ENCODE assay signal across 21 mouse cellular contexts in genomic region chr4:41903310-41903709, GRCm38 (mm10). TPM values are rescaled to one million over a fixed set of nuclear protein-coding genes. Genes with fewer than 3 reads are reported as not detected.
DNase-seq lines count a peak whose midpoint lies in the region; ATAC-seq and TF ChIP-seq lines count a peak whose summit lies in the region.
"Not testable (repeated sequence)": the region's sequence is repeated elsewhere in the genome, so short reads cannot be mapped to it uniquely, and the experiment has no call there.
"Had no signal": no experiment of that assay in that cellular context is flagged by ENCODE, and none has a peak within 500 bp of the region (broad histone marks: within the 10 kb centered on the region; RNA-seq: fewer than 3 reads in every experiment).

Gene Gm21541 (plus strand): TSS chr4:41903610.

- not testable (repeated sequence) for H3K4me2 ChIP-seq in embryonic facial prominence, embryonic 15.5 days (replicated peaks); heart, embryonic 16.5 days (ENCODE audit: low read depth, low read length); intestine, embryonic 16.5 days (ENCODE audit: low read depth, low read length); kidney, embryonic 16.5 days (replicated peaks; ENCODE audit: low read depth, low read length); lung, embryonic 14.5 days; lung, postnatal 0 days (replicated peaks; ENCODE audit: low read depth, low read length); stomach, embryonic 16.5 days (ENCODE audit: low read depth, low read length)

- not testable (repeated sequence) for ATAC-seq in embryonic facial prominence, embryonic 15.5 days (ENCODE audit: insufficient number of reproducible peaks, low FRiP score, low TSS enrichment, low read depth); heart, embryonic 16.5 days (replicated peaks; ENCODE audit: extremely low read depth, insufficient read depth, low FRiP score); intestine, embryonic 16.5 days; kidney, embryonic 16.5 days (ENCODE audit: low FRiP score, low TSS enrichment); lung, embryonic 14.5 days (ENCODE audit: insufficient read depth); lung, postnatal 0 days; stomach, embryonic 16.5 days (ENCODE audit: insufficient read depth, low FRiP score)

- H3K27me3 ChIP-seq in embryonic facial prominence, embryonic 15.5 days; heart, embryonic 16.5 days (ENCODE audit: control insufficient read depth, insufficient read depth, low read length); intestine, embryonic 16.5 days (replicated peaks; ENCODE audit: control insufficient read depth, insufficient read depth, low read length); kidney, embryonic 16.5 days (ENCODE audit: insufficient read depth, low read length); lung, embryonic 14.5 days (ENCODE audit: insufficient read depth, low read length); lung, postnatal 0 days (replicated peaks; ENCODE audit: insufficient read depth, low read length); stomach, embryonic 16.5 days (ENCODE audit: control insufficient read depth, insufficient read depth, low read length): not testable (repeated sequence)

- not testable (repeated sequence) for H3K36me3 ChIP-seq in embryonic facial prominence, embryonic 15.5 days; heart, embryonic 16.5 days (ENCODE audit: control insufficient read depth, insufficient read depth); intestine, embryonic 16.5 days (ENCODE audit: control insufficient read depth, insufficient read depth, low read length); kidney, embryonic 16.5 days (ENCODE audit: insufficient read depth, low read length); lung, embryonic 14.5 days (ENCODE audit: insufficient read depth); lung, postnatal 0 days (ENCODE audit: insufficient read depth, low read length); stomach, embryonic 16.5 days (ENCODE audit: control insufficient read depth, insufficient read depth, low read length)

- not testable (repeated sequence) for TF ChIP-seq CTCF in lung, embryonic 14.5 days (IDR thresholded peaks at IDR 0.05; ENCODE audit: low read depth); lung, postnatal 0 days (IDR thresholded peaks at IDR 0.05)

- H3K27ac ChIP-seq in embryonic facial prominence, embryonic 15.5 days (replicated peaks); heart, embryonic 16.5 days (ENCODE audit: low read length); intestine, embryonic 16.5 days (ENCODE audit: low read length); kidney, embryonic 16.5 days (ENCODE audit: low read length); lung, embryonic 14.5 days (ENCODE audit: low read depth); lung, postnatal 0 days (ENCODE audit: low read length); stomach, embryonic 16.5 days (ENCODE audit: low read length): not testable (repeated sequence)

- H3K4me1 ChIP-seq in embryonic facial prominence, embryonic 15.5 days; heart, embryonic 16.5 days (ENCODE audit: control insufficient read depth, insufficient read depth, low read length); intestine, embryonic 16.5 days (ENCODE audit: control insufficient read depth, insufficient read depth, low read length); kidney, embryonic 16.5 days (ENCODE audit: insufficient read depth, low read length); lung, embryonic 14.5 days (ENCODE audit: insufficient read depth); lung, postnatal 0 days (ENCODE audit: insufficient read depth, low read depth, low read length); stomach, embryonic 16.5 days (ENCODE audit: control insufficient read depth, insufficient read depth, low read length): not testable (repeated sequence)

- H3K4me3 ChIP-seq in embryonic facial prominence, embryonic 15.5 days (replicated peaks); heart, embryonic 16.5 days (ENCODE audit: low read length); intestine, embryonic 16.5 days (ENCODE audit: low read length); kidney, embryonic 16.5 days (ENCODE audit: low read length); lung, embryonic 14.5 days (ENCODE audit: low read depth, low read length); lung, postnatal 0 days (ENCODE audit: low read depth, low read length); stomach, embryonic 16.5 days (replicated peaks; ENCODE audit: low read length): not testable (repeated sequence)

- not testable (repeated sequence) for H3K9ac ChIP-seq in embryonic facial prominence, embryonic 15.5 days; heart, embryonic 16.5 days (ENCODE audit: low read length); intestine, embryonic 16.5 days (ENCODE audit: low read depth, low read length); kidney, embryonic 16.5 days (replicated peaks; ENCODE audit: low read length); lung, embryonic 14.5 days; lung, postnatal 0 days (replicated peaks; ENCODE audit: low read depth); stomach, embryonic 16.5 days (ENCODE audit: low read length)

- not testable (repeated sequence) for H3K9me3 ChIP-seq in embryonic facial prominence, embryonic 15.5 days (replicated peaks); heart, embryonic 16.5 days (replicated peaks; ENCODE audit: control insufficient read depth, low read length); intestine, embryonic 16.5 days (ENCODE audit: control insufficient read depth, low read length); kidney, embryonic 16.5 days (ENCODE audit: low read length); lung, embryonic 14.5 days (ENCODE audit: low read depth, low read length); lung, postnatal 0 days (ENCODE audit: low read length); stomach, embryonic 16.5 days (replicated peaks; ENCODE audit: control insufficient read depth, low read length)

- not testable (repeated sequence) for TF ChIP-seq EP300 in lung, postnatal 0 days (IDR thresholded peaks at IDR 0.05)

- WGBS in embryonic facial prominence, embryonic 15.5 days = no CpG with 5 or more reads among the region's 5 CpGs
- WGBS in heart, embryonic 16.5 days = no CpG with 5 or more reads among the region's 5 CpGs
- no CpG with 5 or more reads among the region's 5 CpGs for whole genome bisulfite sequencing in intestine, embryonic 16.5 days
- no CpG with 5 or more reads among the region's 5 CpGs for WGBS in kidney, embryonic 16.5 days
- WGBS in lung, embryonic 14.5 days = no CpG with 5 or more reads among the region's 5 CpGs
- no CpG with 5 or more reads among the region's 5 CpGs for WGBS in lung, postnatal 0 days
- no CpG with 5 or more reads among the region's 5 CpGs for WGBS in stomach, embryonic 16.5 days

- DNase-seq in lung, embryonic 14.5 days; lung, postnatal 0 days (ENCODE audit: low spot score); urinary bladder, adult 2 months (ENCODE audit: low spot score): not testable (repeated sequence)

RNA-seq across cellular contexts. Expression of gene Gm21541, which starts in this region (rescaled TPM):
- 39.2 and 41.8 TPM in 2 replicates for polyA plus RNA-seq in embryonic facial prominence, embryonic 15.5 days (2015; fragmentation: Nextera tagmentation; extraction: Ambion mirVana)
- polyA plus RNA-seq in heart, embryonic 16.5 days (2015; fragmentation: Nextera tagmentation; extraction: Ambion mirVana) = 11.2 and 17.1 TPM in 2 replicates
- polyA plus RNA-seq in intestine, embryonic 16.5 days (2015; fragmentation: Nextera tagmentation; extraction: Ambion mirVana) = 15.1 and 26.9 TPM in 2 replicates
- polyA plus RNA-seq in kidney, embryonic 16.5 days (2015; fragmentation: Nextera tagmentation; extraction: Ambion mirVana) = 33.3 and 35.4 TPM in 2 replicates
- polyA plus RNA-seq in lung, embryonic 14.5 days (2014; fragmentation: Nextera tagmentation; extraction: Ambion mirVana) = 34.1 and 34.8 TPM in 2 replicates
- 94.4 and 95.8 TPM in 2 replicates for polyA plus RNA-seq in lung, postnatal 0 days (2015; fragmentation: Nextera tagmentation; extraction: Ambion mirVana)
- 3.4 and 26.5 TPM in 2 replicates for polyA plus RNA-seq in stomach, embryonic 16.5 days (2015; fragmentation: Nextera tagmentation; extraction: Ambion mirVana)
- polyA plus RNA-seq in urinary bladder, adult 2 months (2012; rRNA removed) = 6.6 and 36.4 TPM in 2 replicates
- polyA plus RNA-seq: adrenal gland, adult 2 months; C2C12; CD4-positive, CD25-positive, alpha-beta regulatory T cell, adult 4 months; cerebellum, adult 2 months; embryonic facial prominence, embryonic 14.5 days; forebrain, embryonic 11.5 days; forebrain, embryonic 14.5 days; forebrain, postnatal 0 days; frontal cortex, adult 2 months; heart, embryonic 12.5 days; heart, postnatal 0 days; hindbrain, embryonic 12.5 days; hindbrain, embryonic 15.5 days had no signal
